In the genomic region with DNA sequence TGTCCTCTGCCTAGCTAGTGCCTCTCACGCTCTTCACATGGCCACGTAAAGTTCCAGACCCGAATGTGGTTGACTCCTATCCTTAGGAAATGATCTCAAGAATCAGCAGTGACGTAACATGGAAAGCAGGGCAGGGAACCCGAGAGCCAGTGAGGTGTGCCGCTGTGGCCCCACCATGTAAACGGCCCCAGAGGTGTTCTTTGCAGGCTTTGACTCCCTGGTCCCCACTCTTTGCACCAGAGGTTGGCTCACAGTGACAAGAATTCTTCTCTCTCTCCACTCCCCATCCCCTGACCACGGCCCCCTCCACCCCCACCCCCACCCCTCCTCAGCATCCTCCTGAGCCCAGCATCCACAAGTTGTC, we compare ENCODE assay signal across 16 mouse cellular contexts. TPM values are rescaled to one million over a fixed set of nuclear protein-coding genes. Genes with fewer than 3 reads are reported as not detected.
DNase-seq lines count a peak whose midpoint lies in the region; ATAC-seq lines count a peak whose summit lies in the region.
"Had no signal": no experiment of that assay in that cellular context is flagged by ENCODE, and none has a peak within 500 bp of the region (broad histone marks: within the 10 kb centered on the region; RNA-seq: fewer than 3 reads in every experiment).

No protein-coding gene starts in this region.

- no peak for DNase-seq in heart, embryonic 10.5 days (ENCODE audit: low spot score)
- no peak for DNase-seq in heart, adult 9 months (ENCODE audit: low spot score in 2 of 2)
- no peak for DNase-seq in embryonic facial prominence, embryonic 10.5 days (ENCODE audit: low spot score)
- no peak for DNase-seq in T-cell, adult 2 months (ENCODE audit: low spot score)
- no peak for DNase-seq in layer of hippocampus, adult 18-20 months (ENCODE audit: low spot score in 2 of 2)
- DNase-seq: adrenal gland, adult 2 months; cerebellum, adult 9-11 months; gastrocnemius, postnatal 10 days; kidney, postnatal 10 days; left cerebral cortex, postnatal 4 days; right cerebral cortex, adult 18-20 months; spleen, adult 18-20 months had no signal

- H3K4me2 ChIP-seq in midbrain, embryonic 15.5 days: no peak overlapping the region
- H3K4me2 ChIP-seq: midbrain, embryonic 12.5 days had no signal

- peaks cover 11% of the 10 kb centered on the region for H3K4me1 ChIP-seq in heart, embryonic 10.5 days
- H3K4me1 ChIP-seq in embryonic facial prominence, embryonic 10.5 days: peaks cover 17% of the 10 kb centered on the region
- H3K4me1 ChIP-seq in midbrain, embryonic 15.5 days: peaks cover 10% of the 10 kb centered on the region; the same call in 1 of the 2 replicates

- no peaks in the 10 kb centered on the region for H3K9me3 ChIP-seq in heart, embryonic 10.5 days
- no peaks in the 10 kb centered on the region for H3K9me3 ChIP-seq in embryonic facial prominence, embryonic 10.5 days
- H3K9me3 ChIP-seq in midbrain, embryonic 15.5 days: no peaks in the 10 kb centered on the region
- H3K9me3 ChIP-seq: midbrain, embryonic 12.5 days had no signal

- no peak overlapping the region for H3K9ac ChIP-seq in midbrain, embryonic 15.5 days
- H3K9ac ChIP-seq: midbrain, embryonic 12.5 days had no signal

- H3K27me3 ChIP-seq in heart, embryonic 10.5 days (ENCODE audit: insufficient read depth, poor library complexity, severe bottlenecking): 0 out of 2 replicates have a peak, but pooled peaks cover 4% of the 10 kb centered on the region
- peaks cover 7% of the 10 kb centered on the region; the same call in 1 of the 2 replicates for H3K27me3 ChIP-seq in embryonic facial prominence, embryonic 10.5 days (replicated peaks; ENCODE audit: low read depth, poor library complexity, severe bottlenecking)
- H3K27me3 ChIP-seq in midbrain, embryonic 15.5 days (replicated peaks): no peaks in the 10 kb centered on the region

- no peaks in the 10 kb centered on the region for H3K36me3 ChIP-seq in heart, embryonic 10.5 days
- no peaks in the 10 kb centered on the region for H3K36me3 ChIP-seq in embryonic facial prominence, embryonic 10.5 days (replicated peaks)
- no peaks in the 10 kb centered on the region for H3K36me3 ChIP-seq in midbrain, embryonic 15.5 days (replicated peaks)
- H3K36me3 ChIP-seq: midbrain, embryonic 12.5 days had no signal

- WGBS in heart, embryonic 10.5 days: 85% methylated on average over 8 of the region's 8 CpGs
- WGBS in embryonic facial prominence, embryonic 10.5 days: 93% methylated on average over 8 of the region's 8 CpGs
- WGBS in midbrain, embryonic 15.5 days: 90% methylated on average over 8 of the region's 8 CpGs

- no peak overlapping the region for H3K4me3 ChIP-seq in heart, embryonic 10.5 days
- H3K4me3 ChIP-seq in embryonic facial prominence, embryonic 10.5 days: no peak overlapping the region
- H3K4me3 ChIP-seq in midbrain, embryonic 15.5 days: no peak overlapping the region
- H3K4me3 ChIP-seq: midbrain, embryonic 12.5 days had no signal

- peak overlapping the region; percentile 62 for H3K27ac ChIP-seq in heart, embryonic 10.5 days
- peak overlapping the region; percentile 75 for H3K27ac ChIP-seq in embryonic facial prominence, embryonic 10.5 days (replicated peaks)
- H3K27ac ChIP-seq in midbrain, embryonic 15.5 days: peak overlapping the region; percentile 68
- H3K27ac ChIP-seq: midbrain, embryonic 12.5 days had no signal

- ATAC-seq in granulocyte monocyte progenitor cell, adult 5-6 weeks (replicated peaks; ENCODE audit: poor library complexity, severe bottlenecking): peak; percentile 25
- ATAC-seq in midbrain, embryonic 15.5 days (replicated peaks): no peak
- no peak for ATAC-seq in erythroblast, adult 5-6 weeks (replicated peaks; ENCODE audit: low FRiP score, poor library complexity, severe bottlenecking)

RNA-seq across cellular contexts. Expression of a gene that starts 7.3 kb away (rescaled TPM):
- polyA plus RNA-seq in heart, embryonic 10.5 days (2016; fragmentation: Nextera tagmentation; extraction: Ambion mirVana): 4.8 and 5.6 TPM in 2 replicates
- 3.9 and 4.1 TPM in 2 replicates for polyA plus RNA-seq in embryonic facial prominence, embryonic 10.5 days (2016; fragmentation: Nextera tagmentation; extraction: Ambion mirVana)
- not detected in 2 replicates for total RNA-seq in granulocyte monocyte progenitor cell, adult 5-6 weeks (2014; fragmentation: Nextera tagmentation)
- total RNA-seq in granulocyte monocyte progenitor cell, adult 5-6 weeks (2017): 0.17 TPM in 1 of 2 replicates, not detected in the other
- 2.6 and 2.7 TPM in 2 replicates for polyA plus RNA-seq in midbrain, embryonic 15.5 days (2015; fragmentation: Nextera tagmentation; extraction: Ambion mirVana)
- total RNA-seq in erythroblast, adult 5-6 weeks (2015; ENCODE audit: low replicate concordance): 6.3 TPM in 1 of 2 replicates, not detected in the other
- total RNA-seq in erythroblast, adult 5-6 weeks (2017; ENCODE audit: low replicate concordance): 0.09 TPM in 1 of 2 replicates, not detected in the other
- total RNA-seq in layer of hippocampus, adult 18-20 months (2021): 10 to 100 TPM in 1 of 2 experiments, 1 to 10 TPM in 1; 7.8 to 11.1 TPM
